Mouse (Mus musculus): ENCODE results near the gene Nudt1. TPM values are rescaled to one million over a fixed set of nuclear protein-coding genes. Genes with fewer than 3 reads are reported as not detected.

The Nudt1 gene
- 10 to 100 TPM; 15.0 to 23.0 TPM for total RNA-seq (2021)
- long read RNA-seq, experiment 1, transcript Nudt1-202 (4 exons, 952 nt): major isoform, 14 of 45 reads
- long read RNA-seq, experiment 1, transcript Nudt1-201 (5 exons, 954 nt): minor isoform, 8 of 45 reads
- long read RNA-seq, experiment 1, partial matches to known transcripts: 0 of 45 reads
- long read RNA-seq, experiment 1, other reads (novel, unspliced or antisense): 20 of 45 reads
- long read RNA-seq, experiment 2, transcript Nudt1-202 (4 exons, 952 nt): major isoform, 8 of 14 reads
- long read RNA-seq, experiment 2, partial matches to known transcripts: 2 of 14 reads
- long read RNA-seq, experiment 2, other reads (novel, unspliced or antisense): 2 of 14 reads

- DNase-seq: peak; percentile 94
Observed at GRCm38 (mm10) chr5:140321042-140321755, at the start of gene Nudt1, which contains the start of gene Mad1l1. TSS of gene Nudt1 (plus strand) at chr5:140321656. TSS of gene Mad1l1 (minus strand) at chr5:140321552.

- no peak for DNase-seq
Observed at GRCm38 (mm10) chr5:140276779-140277178, 44.7 kb upstream of the Nudt1 start.

GRCm38 (mm10) chr5:140280205-140280604 lies 41.3 kb upstream of the Nudt1 start:
- no peak for DNase-seq

- DNase-seq: peak; percentile 20 to 55
Observed at GRCm38 (mm10) chr5:140282376-140282775, 39.1 kb upstream of the Nudt1 start.

DNA sequence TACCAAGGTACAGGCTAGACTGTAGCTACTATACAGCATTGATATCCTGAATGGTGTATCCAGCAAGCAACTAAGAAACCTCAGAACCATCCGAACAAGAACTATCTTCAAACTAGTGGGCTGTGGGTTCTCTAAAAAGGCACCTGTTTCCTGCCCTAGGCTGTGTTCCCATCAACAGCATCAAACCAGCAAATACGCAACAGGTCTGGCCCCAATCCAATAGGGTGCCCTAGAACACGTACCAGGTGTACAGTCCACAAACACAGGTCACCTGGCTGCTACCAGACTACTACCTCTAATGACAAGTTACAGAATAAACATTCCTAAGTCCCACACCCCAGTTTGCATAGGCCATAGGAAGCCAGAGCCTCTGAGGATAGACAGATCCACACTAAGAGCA lies 38.6 kb upstream of the Nudt1 start:
- DNase-seq: no peak

GRCm38 (mm10) chr5:140284011-140284410 lies 37.4 kb upstream of the Nudt1 start:
- DNase-seq: no peak

- no peak for DNase-seq
Observed at GRCm38 (mm10) chr5:140284761-140285160, 36.7 kb upstream of the Nudt1 start.

- DNase-seq: no peak
Observed at GRCm38 (mm10) chr5:140288287-140288686, 33.2 kb upstream of the Nudt1 start.

GRCm38 (mm10) chr5:140289161-140289560 lies 32.3 kb upstream of the Nudt1 start:
- DNase-seq: no peak

DNA sequence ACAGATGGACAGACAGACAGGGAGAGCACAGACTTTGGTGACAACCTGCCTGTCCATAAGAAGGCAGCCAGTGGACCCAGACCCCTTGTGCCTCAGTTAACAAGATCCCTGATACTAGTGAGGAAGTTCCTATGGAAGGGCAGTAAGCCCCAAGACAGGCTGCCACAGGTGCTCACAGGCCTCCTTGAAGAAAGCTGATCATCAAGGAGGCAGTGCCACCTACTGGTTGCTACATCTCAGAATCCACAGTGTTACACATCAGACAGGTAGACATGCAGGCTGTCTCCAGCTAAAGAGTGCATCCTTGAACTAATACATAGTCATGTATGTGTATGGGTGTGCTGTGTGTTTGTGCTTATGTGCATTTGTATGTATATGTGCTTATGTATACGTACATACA lies 29.3 kb upstream of the Nudt1 start:
- DNase-seq: peak; percentile 45 to 66

DNA sequence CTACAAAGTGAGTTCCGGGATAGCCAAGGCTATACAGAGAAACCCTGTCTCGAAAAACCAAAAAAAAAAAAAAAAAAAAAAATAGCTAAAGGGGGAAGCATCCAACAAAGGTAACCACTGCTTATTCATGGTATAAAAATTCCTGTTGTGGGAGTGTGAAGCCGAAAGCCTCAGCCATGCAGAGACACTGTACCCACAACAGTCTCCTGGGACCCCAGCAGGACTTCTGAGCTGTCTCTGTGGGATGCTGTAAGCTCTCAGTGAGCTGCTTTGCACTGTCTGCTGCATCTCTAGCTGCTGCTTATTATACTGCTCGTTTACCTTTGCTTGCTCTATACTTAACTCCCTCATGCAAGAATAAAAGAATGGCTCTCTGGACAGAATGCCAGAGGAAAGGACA lies 23.2 kb upstream of the Nudt1 start:
- DNase-seq: no peak

GRCm38 (mm10) chr5:140306016-140306415 lies 15.4 kb upstream of the Nudt1 start:
- DNase-seq: no peak

DNA sequence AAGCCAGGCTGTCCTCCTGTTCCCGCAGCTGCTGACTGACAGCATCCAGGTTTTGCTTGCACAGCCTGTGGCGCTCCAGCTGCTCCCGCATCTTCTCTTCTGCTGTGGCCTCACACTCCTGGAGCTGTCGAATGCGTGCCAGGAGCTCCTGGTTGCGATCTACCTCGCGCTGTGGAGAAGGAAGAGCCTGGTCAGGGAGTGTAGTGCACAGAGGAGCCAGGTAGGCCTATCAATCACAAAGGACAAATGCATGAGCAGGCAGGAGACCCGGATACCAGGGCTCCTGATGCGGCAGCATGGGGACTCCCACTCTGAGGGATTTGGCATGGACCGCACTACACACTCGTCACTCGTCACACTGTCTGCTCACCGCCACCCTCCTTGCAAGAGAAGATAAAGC lies 13.9 kb upstream of the Nudt1 start:
- no peak for DNase-seq

GRCm38 (mm10) chr5:140316716-140317115 lies 4.7 kb upstream of the Nudt1 start:
- no peak for DNase-seq

GRCm38 (mm10) chr5:140321756-140322575 lies 510 bp downstream of the Nudt1 start:
- no peak for DNase-seq

- DNase-seq: no peak
Observed at GRCm38 (mm10) chr5:140324058-140324457, 2.6 kb downstream of the Nudt1 start.

GRCm38 (mm10) chr5:140331615-140332512 lies 10.4 kb downstream of the Nudt1 start, which contains the start of gene Mrm2:
TSS of gene Mrm2 (minus strand) at chr5:140331898.
- peak; percentile 91 to 92 for DNase-seq

GRCm38 (mm10) chr5:140332519-140332918 lies 11.1 kb downstream of the Nudt1 start:
- DNase-seq: no peak

- DNase-seq: peak in 1 of 2 experiments; percentile 25
Observed at GRCm38 (mm10) chr5:140333631-140334030, 12.2 kb downstream of the Nudt1 start.

GRCm38 (mm10) chr5:140336680-140337079 lies 15.2 kb downstream of the Nudt1 start:
- peak; percentile 19 to 61 for DNase-seq

- no peak for DNase-seq
Observed at GRCm38 (mm10) chr5:140338779-140339178, 17.3 kb downstream of the Nudt1 start.

Data from adrenal gland, postnatal 36 days (tissue).